Mouse (Mus musculus) layer of hippocampus, postnatal 14 days (tissue): ENCODE results near the gene Trappc10. TPM values are rescaled to one million over a fixed set of nuclear protein-coding genes. Genes with fewer than 3 reads are reported as not detected.

Experiments used
- total RNA-seq, 2 experiments: library from RNA; stranded (reverse); gene quantifications; 2 replicates each; pipeline ENCODE4 v1.2.3; 2021

The Trappc10 gene
- total RNA-seq, 2 experiments from 2014 or later = 76.9 to 80.1 TPM

Other genes starting within 250 kb of the Trappc10 start
- 100 to 1,000 TPM; 155 to 164 TPM for gene Pfkl, start 234.6 kb downstream of the Trappc10 start, total RNA-seq
- under 1 TPM; 0.39 to 0.57 TPM for gene Dnmt3l, start 202.7 kb downstream of the Trappc10 start, total RNA-seq
- under 1 TPM; 0.16 to 0.45 TPM for gene Aire, start 201.0 kb downstream of the Trappc10 start, total RNA-seq
- gene Icosl, start 175.3 kb downstream of the Trappc10 start, total RNA-seq = 1 to 10 TPM; 4.5 to 5.7 TPM
- gene D10Jhu81e, start 74.9 kb downstream of the Trappc10 start, total RNA-seq = 100 to 1,000 TPM; 116 to 119 TPM
- 10 to 100 TPM; 17.5 to 17.9 TPM for gene Pwp2, start 59.5 kb downstream of the Trappc10 start, total RNA-seq
- 100 to 1,000 TPM; 258 to 259 TPM for gene Agpat3, start 107.8 kb upstream of the Trappc10 start, total RNA-seq
- 100 to 1,000 TPM; 337 to 342 TPM for gene Rrp1, start 168.4 kb upstream of the Trappc10 start, total RNA-seq
- 10 to 100 TPM; 33.8 to 37.6 TPM for gene Cstb, start 181.0 kb upstream of the Trappc10 start, total RNA-seq
- 10 to 100 TPM; 71.0 to 73.2 TPM for gene Pdxk, start 220.3 kb upstream of the Trappc10 start, total RNA-seq